Mouse (Mus musculus) lung, adult 2 months (tissue): ENCODE data around the gene Fignl2.
A peak's percentile ranks its signal among the peaks of the same experiment; 100 is the strongest.

Experiments
- CTCF ChIP-seq: fragments of 200-500 bp; IDR thresholded peaks from 2 replicates; pipeline ENCODE4 v1.5.1; 2011; ENCODE audit warnings: mild to moderate bottlenecking, low read length, control low read depth; ENCODE audit not compliant: insufficient read depth
- POLR2A ChIP-seq: fragments of 200-500 bp; IDR thresholded peaks from 2 replicates; pipeline ENCODE4 v1.6.1; 2011; ENCODE audit warnings: low read depth, mild to moderate bottlenecking, control low read depth, low read length, borderline replicate concordance; ENCODE audit errors: extremely low read depth

- no peak for TF ChIP-seq POLR2A
- peak; percentile 96 for TF ChIP-seq CTCF
These were observed 27.2 kb upstream of the Fignl2 start for GRCm38 (mm10) chr15:101105496-101105994.
